Mouse (Mus musculus) central nervous system, embryonic 11.5 days (tissue): ENCODE results near the gene Vmn1r79. TPM values are rescaled to one million over a fixed set of nuclear protein-coding genes. Genes with fewer than 3 reads are reported as not detected.

Experiments
- polyA plus RNA-seq: library from polyadenylated mRNA; depleted of rRNA; stranded (reverse); fragments of >200 nt; gene quantifications from 2 replicates; pipeline ENCODE4 v1.2.3, GENCODE M21; 2012; rRNA removed

Vmn1r79 gene
- polyA plus RNA-seq, result not detected in 2 replicates

GRCm38 (mm10) chr7:12170979-12171378 lies at the start of gene Vmn1r79:
Vmn1r79 (plus strand) TSS chr7:12171279.

DNA sequence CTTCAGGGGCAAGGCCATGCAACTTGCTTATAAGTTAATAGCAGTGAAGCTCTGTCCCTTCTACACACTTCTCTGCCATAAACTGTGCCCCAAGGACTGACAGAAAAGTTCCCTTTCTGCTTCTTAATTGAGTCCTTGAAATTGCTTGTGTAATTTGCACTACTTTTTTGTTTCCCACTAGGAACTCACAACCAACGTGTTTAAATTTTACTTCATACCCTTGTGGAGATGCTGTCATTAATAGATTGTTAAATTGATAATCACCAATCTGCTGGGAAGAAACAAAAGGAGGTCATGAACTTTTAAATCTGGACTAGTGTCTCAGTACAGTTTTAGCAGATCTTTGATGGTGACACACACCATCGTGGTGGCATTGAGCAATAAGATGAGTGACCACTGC lies 21.1 kb upstream of the Vmn1r79 start, which contains the start of gene Vmn1r78:
Vmn1r78 (plus strand) TSS at position 301 of the 400 bp plus-strand sequence.

DNA sequence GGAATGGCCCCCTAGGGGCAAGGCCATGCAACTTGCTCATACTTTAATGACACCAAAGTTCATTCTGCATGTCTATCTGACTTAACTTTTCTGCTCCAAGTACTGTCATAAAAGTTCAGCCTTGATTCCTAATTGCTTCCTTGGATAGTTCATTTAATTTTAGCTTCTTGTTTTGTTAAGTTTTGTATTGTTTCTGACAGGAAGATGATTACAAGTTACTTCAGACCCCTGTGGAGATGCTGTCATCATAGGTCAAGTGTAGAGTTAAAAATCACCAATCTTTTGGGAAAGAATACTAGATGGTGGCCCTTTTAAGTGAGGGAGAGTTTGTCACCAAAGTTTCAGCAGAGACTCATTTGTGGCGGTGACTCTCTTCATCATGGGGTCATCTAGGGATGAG lies 17.9 kb downstream of the Vmn1r79 start, which contains the start of gene Vmn1r80:
Vmn1r80 (plus strand) TSS at position 301 of the 400 bp plus-strand sequence.

Other genes starting within 250 kb of the Vmn1r79 start
- not detected in 2 replicates for gene Vmn1r76, start 233.1 kb upstream of the Vmn1r79 start, polyA plus RNA-seq
- not detected in 2 replicates for gene Vmn1r77, start 134.5 kb upstream of the Vmn1r79 start, polyA plus RNA-seq
- gene Vmn1r78, start 21.0 kb upstream of the Vmn1r79 start, polyA plus RNA-seq, result not detected in 2 replicates
- gene Vmn1r80, start 18.0 kb downstream of the Vmn1r79 start, polyA plus RNA-seq, result not detected in 2 replicates
- gene Vmn1r81, start 97.0 kb downstream of the Vmn1r79 start, polyA plus RNA-seq, result not detected in 2 replicates
- gene Vmn1r82, start 129.2 kb downstream of the Vmn1r79 start, polyA plus RNA-seq, result not detected in 2 replicates
- not detected in 2 replicates for gene Vmn1r83, start 158.2 kb downstream of the Vmn1r79 start, polyA plus RNA-seq
- gene Vmn1r84, start 198.0 kb downstream of the Vmn1r79 start, polyA plus RNA-seq, result not detected in 2 replicates